Mouse (Mus musculus): ENCODE data around the gene Them7.

Gene Them7

DNA sequence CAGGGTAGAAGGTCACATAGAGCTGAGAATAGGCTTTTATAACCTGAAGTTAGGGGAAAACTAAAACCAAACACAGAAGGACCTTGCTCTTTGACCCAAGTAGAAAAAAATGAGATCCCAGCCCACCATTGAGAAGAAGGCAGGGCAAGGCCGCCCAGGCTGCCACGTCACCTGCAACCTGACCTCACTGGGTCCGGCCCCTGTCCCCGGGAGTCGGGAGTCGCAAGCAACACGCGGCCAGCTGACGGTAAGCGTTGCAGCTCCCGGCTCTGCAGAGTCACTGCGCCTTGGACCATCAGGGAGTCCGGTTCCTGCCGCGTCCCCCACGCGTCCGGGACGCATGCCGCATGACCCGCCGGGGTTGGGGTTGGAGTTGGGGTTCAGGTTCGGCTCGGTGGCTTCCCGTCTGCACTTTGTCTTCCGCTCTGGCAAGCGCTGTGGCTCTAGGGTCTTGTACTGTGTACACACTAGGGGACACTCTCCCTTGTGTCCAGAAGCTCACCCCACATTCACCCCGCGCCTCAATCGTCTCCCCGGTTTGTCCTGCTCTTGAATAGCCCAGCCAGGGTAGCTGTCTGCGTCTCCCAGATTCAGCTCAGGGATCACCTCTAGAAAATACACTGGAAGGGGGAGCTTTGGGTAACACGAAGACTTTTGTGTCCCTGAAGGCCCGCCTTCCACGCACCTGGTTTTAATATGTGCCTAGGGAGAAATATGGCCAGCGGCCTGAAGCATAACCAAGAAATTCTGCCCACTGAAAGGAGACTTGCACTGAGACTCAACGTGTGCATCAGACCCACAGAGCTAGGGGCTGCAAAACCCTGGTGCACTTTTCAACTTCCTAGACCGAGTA, at the start of gene Them7:
Them7 (plus strand) TSS at position 187 of the 853 bp plus-strand sequence.
- DNase-seq (ENCODE audit: low spot score in 2 of 2), result peak in 1 of 2 experiments; percentile 64

DNA sequence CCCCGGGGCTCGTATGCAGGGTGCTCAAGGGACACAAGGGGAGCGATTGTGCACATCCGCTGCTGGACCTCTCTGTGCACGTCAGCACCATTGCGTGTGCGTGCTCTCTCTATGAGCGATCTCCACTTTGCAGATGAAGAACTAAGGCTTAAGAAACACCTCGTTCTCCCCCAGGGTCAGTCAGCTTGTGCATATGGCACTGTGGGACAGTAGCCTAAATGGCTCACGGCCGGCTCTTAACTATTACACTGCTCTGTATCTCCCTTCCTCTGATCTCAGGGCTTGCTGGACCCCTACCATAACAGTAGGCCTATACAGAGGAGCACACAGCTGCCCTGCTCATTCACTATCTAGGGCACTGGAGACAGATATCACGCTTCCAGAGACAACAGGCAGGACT, 45.2 kb upstream of the Them7 start:
- DNase-seq (ENCODE audit: low spot score in 2 of 2), result no peak

- no peak for DNase-seq (ENCODE audit: low spot score in 2 of 2)
Measured at GRCm38 (mm10) chr2:105182501-105182900, 41.6 kb upstream of the Them7 start.

GRCm38 (mm10) chr2:105185140-105185539, 39.0 kb upstream of the Them7 start:
- DNase-seq (ENCODE audit: low spot score in 2 of 2), result no peak

- no peak for DNase-seq (ENCODE audit: low spot score in 2 of 2)
Measured at GRCm38 (mm10) chr2:105185768-105186529, 38.2 kb upstream of the Them7 start.

- DNase-seq (ENCODE audit: low spot score in 2 of 2), result no peak
Measured at GRCm38 (mm10) chr2:105186591-105186990, 37.5 kb upstream of the Them7 start.

- DNase-seq (ENCODE audit: low spot score in 2 of 2), result no peak
Measured at GRCm38 (mm10) chr2:105188182-105188581, 35.9 kb upstream of the Them7 start.

DNA sequence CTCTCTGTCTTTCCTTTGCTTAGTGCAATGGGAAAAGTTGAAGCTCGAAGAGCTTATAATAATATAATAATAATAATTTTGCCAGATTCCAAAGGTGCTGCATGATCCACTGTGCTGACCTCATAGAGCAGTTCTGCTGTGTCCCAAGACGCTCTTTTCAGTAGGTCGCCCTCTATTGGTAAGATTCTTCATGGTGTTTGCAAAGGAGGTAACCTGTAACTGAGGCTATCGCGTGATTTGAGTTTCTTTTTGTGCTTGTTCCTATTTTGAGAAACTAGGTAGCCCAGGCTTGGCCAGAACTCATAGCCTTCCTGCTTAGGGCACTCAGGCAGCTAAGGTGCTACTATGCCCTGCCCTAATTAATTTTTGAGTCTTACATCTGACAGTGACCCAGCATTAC, 34.8 kb upstream of the Them7 start:
- DNase-seq (ENCODE audit: low spot score in 2 of 2), result no peak

- DNase-seq (ENCODE audit: low spot score in 2 of 2), result no peak
Measured at GRCm38 (mm10) chr2:105200152-105200551, 24.0 kb upstream of the Them7 start.

DNA sequence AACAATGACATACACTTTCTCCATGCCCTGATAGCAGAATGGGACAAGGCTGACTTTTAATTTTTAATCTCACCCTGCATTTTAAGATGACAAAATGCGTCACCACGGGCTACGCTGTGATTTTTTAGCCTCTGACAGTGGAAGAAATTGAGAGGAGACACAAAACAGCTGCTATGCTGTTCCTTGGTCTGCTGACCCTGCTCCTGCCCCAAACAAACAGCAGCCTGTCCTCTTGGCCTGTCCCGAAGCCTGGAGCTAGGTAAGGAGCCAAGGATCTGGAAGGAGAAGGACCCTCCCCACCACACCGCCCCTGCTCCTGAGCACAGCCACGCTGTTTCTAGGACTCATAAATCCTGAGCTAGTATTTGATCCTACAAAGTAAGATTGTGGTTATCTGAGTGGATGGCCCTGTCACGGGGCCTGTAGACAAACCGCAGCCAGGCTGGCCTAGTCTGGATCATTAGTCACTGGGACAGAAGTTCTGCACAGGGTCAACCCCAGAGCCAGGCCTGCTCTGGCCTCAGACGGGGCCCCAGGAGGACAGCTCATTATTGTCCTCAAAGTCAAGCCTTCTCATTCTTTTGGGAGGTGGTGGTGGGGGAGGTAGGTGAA, 17.5 kb upstream of the Them7 start:
- DNase-seq (ENCODE audit: low spot score in 2 of 2), result no peak

DNA sequence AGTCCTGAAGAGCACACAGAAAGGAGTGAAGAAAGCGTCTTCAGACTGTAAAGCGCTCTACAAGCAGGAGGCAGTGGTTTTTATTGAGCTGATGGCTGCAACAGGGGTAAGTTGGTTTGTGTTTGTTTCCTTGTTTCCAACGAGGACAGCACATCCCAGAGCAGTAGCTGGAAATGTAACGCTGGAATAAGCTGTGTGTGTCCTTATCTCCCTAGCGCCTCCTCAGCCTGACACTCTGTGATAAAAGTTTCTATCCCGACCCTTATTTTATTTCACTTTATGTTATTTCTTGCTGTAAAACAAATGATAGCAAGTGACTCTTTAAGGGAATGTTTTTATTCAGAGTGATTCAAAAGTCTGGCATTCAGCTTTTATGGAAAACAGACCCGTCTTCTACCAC, 11.3 kb upstream of the Them7 start:
- DNase-seq (ENCODE audit: low spot score in 2 of 2), result no peak

DNA sequence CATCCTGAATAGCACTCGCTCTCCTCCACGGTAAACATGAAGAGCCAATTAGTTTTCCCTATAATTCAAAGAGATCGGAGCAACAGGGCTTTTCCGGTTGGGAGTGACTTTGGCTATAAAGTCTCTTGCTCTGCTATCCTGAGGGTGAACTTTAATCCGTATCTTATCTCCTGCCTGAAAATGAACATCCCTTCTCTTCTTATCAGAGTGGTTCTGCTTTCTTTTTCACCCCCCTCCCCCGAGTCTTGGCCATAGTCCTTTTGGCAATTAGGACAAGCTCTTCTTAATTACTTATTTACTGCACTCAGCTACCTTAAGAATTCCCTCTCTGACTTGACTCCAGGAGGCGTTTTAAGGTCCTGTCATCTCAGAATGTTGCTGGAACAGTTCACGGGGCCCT, 8.2 kb upstream of the Them7 start:
- no peak for DNase-seq (ENCODE audit: low spot score in 2 of 2)

DNA sequence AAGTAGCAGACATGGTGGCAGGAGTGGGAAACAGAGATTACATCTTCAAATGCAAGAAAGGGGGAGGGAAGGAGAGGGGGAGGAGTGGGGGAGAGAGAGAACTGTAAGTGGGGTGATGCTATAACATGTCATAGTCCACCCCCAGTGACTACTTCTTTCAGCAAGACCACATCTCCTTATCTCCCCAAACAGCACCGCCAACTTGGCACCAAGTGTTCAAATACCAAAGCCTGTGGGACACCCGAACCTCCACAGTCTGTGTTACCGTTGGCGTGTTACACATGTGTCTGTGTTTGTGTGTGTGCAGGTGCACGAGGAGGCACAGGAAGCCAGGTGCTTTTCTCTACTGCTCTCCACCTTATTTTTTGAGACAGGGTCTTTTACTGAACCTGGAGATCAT, 4.9 kb upstream of the Them7 start:
- DNase-seq (ENCODE audit: low spot score in 2 of 2), result no peak

- no peak for DNase-seq (ENCODE audit: low spot score in 2 of 2)
Measured at GRCm38 (mm10) chr2:105219664-105220063, 4.5 kb upstream of the Them7 start.

GRCm38 (mm10) chr2:105220738-105221303, 3.3 kb upstream of the Them7 start:
- no peak for DNase-seq (ENCODE audit: low spot score in 2 of 2)

GRCm38 (mm10) chr2:105223606-105224005, 514 bp upstream of the Them7 start:
- no peak for DNase-seq (ENCODE audit: low spot score in 2 of 2)

GRCm38 (mm10) chr2:105224987-105225375, 861 bp downstream of the Them7 start:
- no peak for DNase-seq (ENCODE audit: low spot score in 2 of 2)

- DNase-seq (ENCODE audit: low spot score in 2 of 2), result no peak
Measured at GRCm38 (mm10) chr2:105226297-105226958, 2.3 kb downstream of the Them7 start.

- DNase-seq (ENCODE audit: low spot score in 2 of 2), result no peak
Measured at GRCm38 (mm10) chr2:105228416-105228815, 4.3 kb downstream of the Them7 start.

GRCm38 (mm10) chr2:105230333-105230732, 6.2 kb downstream of the Them7 start:
- DNase-seq (ENCODE audit: low spot score in 2 of 2), result peak; percentile 28 to 74

GRCm38 (mm10) chr2:105232386-105232785, 8.3 kb downstream of the Them7 start:
- DNase-seq (ENCODE audit: low spot score in 2 of 2), result no peak

DNA sequence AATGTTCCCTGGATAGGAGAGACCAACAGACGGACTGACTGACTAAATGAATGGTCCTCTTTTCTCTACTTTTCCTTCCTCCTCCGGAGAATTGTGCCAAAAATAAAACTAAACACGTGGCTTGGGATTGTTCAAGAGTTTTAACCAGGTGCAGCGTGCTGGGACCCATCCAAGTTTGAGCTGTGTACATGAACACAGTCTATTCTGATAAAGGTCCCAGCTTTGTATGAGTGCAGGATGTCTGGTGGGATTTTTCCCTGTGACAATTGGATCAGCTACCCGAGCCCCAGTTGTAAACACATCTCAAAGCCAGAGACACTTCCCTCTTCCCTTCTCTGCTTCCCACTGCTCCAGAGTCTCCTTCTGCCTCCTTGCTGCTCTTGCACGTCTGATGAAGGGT, 10.2 kb downstream of the Them7 start:
- no peak for DNase-seq (ENCODE audit: low spot score in 2 of 2)

Measured in spleen, postnatal 4 days (tissue).